Mouse (Mus musculus): Measurements from ENCODE around the gene Gm17455.

GRCm38 (mm10) chr10:60362310-60362628 lies 37.3 kb upstream of the Gm17455 start:
- TF ChIP-seq CHD2 (IDR thresholded peaks at IDR 0.05; ENCODE audit: low read depth, low read length) (no peak), MAFK (IDR thresholded peaks at IDR 0.05; ENCODE audit: insufficient read depth, low read depth, low read length) (no peak), HCFC1 (IDR thresholded peaks at IDR 0.05; ENCODE audit: borderline replicate concordance, insufficient read depth, low read length) (no peak)
